Mouse (Mus musculus) liver, embryonic 14.5 days (tissue): ENCODE measurements at regions not wholly inside any gene's neighbourhood (a gene's known extent, or its start where the extent isn't known, plus 50 kb on each side); places are given as distances from the start of the nearest gene placed in this dataset.

Experiments used
- CTCF ChIP-seq: IDR thresholded peaks from 2 replicates; pipeline ENCODE4 v1.5.1; 2016; ENCODE audit warnings: antibody characterized with exemption, low read depth, control low read depth
- EP300 ChIP-seq: IDR thresholded peaks from 2 replicates; pipeline ENCODE4 v1.6.1; 2016; ENCODE audit warnings: antibody characterized with exemption, low read depth

GRCm38 (mm10) chr12:106462281-106462680 lies 452.3 kb downstream of the Vrk1 start:
- TF ChIP-seq CTCF (no peak), EP300 (no peak)
